Mouse (Mus musculus): ENCODE measurements at regions not wholly inside any gene's neighbourhood (a gene's known extent, or its start where the extent isn't known, plus 50 kb on each side); places are given as distances from the start of the nearest gene placed in this dataset.

DNA sequence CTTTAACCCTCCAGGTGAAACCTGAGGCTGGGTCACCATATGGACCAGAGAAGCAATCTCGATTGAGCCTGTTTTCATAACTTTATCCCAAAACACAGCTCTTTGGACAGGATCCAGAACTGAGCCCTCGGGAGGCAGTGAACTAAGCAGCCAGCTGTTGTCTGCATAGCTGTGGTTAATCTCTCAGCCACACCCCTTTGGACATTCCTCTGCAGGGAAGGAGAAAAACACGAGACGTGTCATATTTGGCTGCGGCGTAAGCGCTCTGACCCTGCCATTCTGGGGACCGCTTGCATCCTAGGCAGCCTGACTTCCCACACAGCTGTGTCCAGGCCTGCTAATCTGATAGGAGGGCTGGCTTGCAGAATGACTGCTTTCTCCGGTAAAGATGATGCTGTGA, 55.6 kb upstream of the Ubl3 start:
- TF ChIP-seq CTCF (IDR thresholded peaks at IDR 0.05; ENCODE audit: borderline replicate concordance, control insufficient read depth, extremely low read depth, insufficient read depth, low read length, poor library complexity) (no peak), POLR2A (IDR thresholded peaks at IDR 0.05; ENCODE audit: control insufficient read depth, extremely low read depth, insufficient read depth, low read length, poor library complexity) (no peak)

All from thymus, adult 2 months (tissue).